Mouse (Mus musculus): ENCODE data around the gene Mpc1.
A peak's percentile ranks its signal among the peaks of the same experiment; 100 is the strongest.
"Not testable (repeated sequence)": the region's sequence is repeated elsewhere in the genome, so short reads cannot be mapped to it uniquely, and the experiment has no call there.

The Mpc1 gene

GRCm38 (mm10) chr17:8282821-8283525 lies at the start of gene Mpc1:
TSS of gene Mpc1 (plus strand) at chr17:8282904.
- DNase-seq (ENCODE audit: low read depth, low spot score), result peak; percentile 49

GRCm38 (mm10) chr17:8233618-8234214 lies 49.0 kb upstream of the Mpc1 start:
- DNase-seq (ENCODE audit: low read depth, low spot score), result no peak

- no peak for DNase-seq (ENCODE audit: low read depth, low spot score)
Observed at GRCm38 (mm10) chr17:8234537-8234936, 48.2 kb upstream of the Mpc1 start.

- DNase-seq (ENCODE audit: low read depth, low spot score), result no peak
Observed at GRCm38 (mm10) chr17:8235743-8236142, 47.0 kb upstream of the Mpc1 start, which contains the start of gene Ccr6. TSS of gene Ccr6 (plus strand) at chr17:8236043.

- DNase-seq (ENCODE audit: low read depth, low spot score), result no peak
Observed at GRCm38 (mm10) chr17:8238012-8238710, 44.5 kb upstream of the Mpc1 start.

- DNase-seq (ENCODE audit: low read depth, low spot score), result no peak
Observed at GRCm38 (mm10) chr17:8239561-8239960, 43.1 kb upstream of the Mpc1 start.

- DNase-seq (ENCODE audit: low read depth, low spot score), result no peak
Observed at GRCm38 (mm10) chr17:8240517-8240916, 42.2 kb upstream of the Mpc1 start.

GRCm38 (mm10) chr17:8241645-8242044 lies 41.1 kb upstream of the Mpc1 start:
- no peak for DNase-seq (ENCODE audit: low read depth, low spot score)

- DNase-seq (ENCODE audit: low read depth, low spot score), result no peak
Observed at GRCm38 (mm10) chr17:8242186-8242585, 40.5 kb upstream of the Mpc1 start.

- no peak for DNase-seq (ENCODE audit: low read depth, low spot score)
Observed at GRCm38 (mm10) chr17:8244124-8244523, 38.6 kb upstream of the Mpc1 start.

- DNase-seq (ENCODE audit: low read depth, low spot score), result no peak
Observed at GRCm38 (mm10) chr17:8246102-8246754, 36.5 kb upstream of the Mpc1 start.

GRCm38 (mm10) chr17:8251704-8252103 lies 31.0 kb upstream of the Mpc1 start:
- no peak for DNase-seq (ENCODE audit: low read depth, low spot score)

- DNase-seq (ENCODE audit: low read depth, low spot score), result no peak
Observed at GRCm38 (mm10) chr17:8254268-8254667, 28.4 kb upstream of the Mpc1 start.

- no peak for DNase-seq (ENCODE audit: low read depth, low spot score)
Observed at GRCm38 (mm10) chr17:8254914-8255313, 27.8 kb upstream of the Mpc1 start.

GRCm38 (mm10) chr17:8255583-8255982 lies 27.1 kb upstream of the Mpc1 start:
- no peak for DNase-seq (ENCODE audit: low read depth, low spot score)

- DNase-seq (ENCODE audit: low read depth, low spot score), result no peak
Observed at GRCm38 (mm10) chr17:8256982-8257381, 25.7 kb upstream of the Mpc1 start.

- DNase-seq (ENCODE audit: low read depth, low spot score), result not testable (repeated sequence)
Observed at GRCm38 (mm10) chr17:8264638-8265037, 18.1 kb upstream of the Mpc1 start.

GRCm38 (mm10) chr17:8272054-8272749 lies 10.5 kb upstream of the Mpc1 start:
- DNase-seq (ENCODE audit: low read depth, low spot score), result no peak

- no peak for DNase-seq (ENCODE audit: low read depth, low spot score)
Observed at GRCm38 (mm10) chr17:8272951-8273350, 9.8 kb upstream of the Mpc1 start.

GRCm38 (mm10) chr17:8276071-8276470 lies 6.6 kb upstream of the Mpc1 start:
- DNase-seq (ENCODE audit: low read depth, low spot score), result no peak

GRCm38 (mm10) chr17:8276680-8277079 lies 6.0 kb upstream of the Mpc1 start:
- DNase-seq (ENCODE audit: low read depth, low spot score), result no peak

GRCm38 (mm10) chr17:8277266-8277665 lies 5.4 kb upstream of the Mpc1 start:
- no peak for DNase-seq (ENCODE audit: low read depth, low spot score)

Data from WW6 (cell line).